In genomic region chr17:23725999-23726757, GRCm38 (mm10) we compare ENCODE assay signal across 8 mouse cellular contexts. TPM values are rescaled to one million over a fixed set of nuclear protein-coding genes. Genes with fewer than 3 reads are reported as not detected.
DNase-seq lines count a peak whose midpoint lies in the region; ATAC-seq and TF ChIP-seq lines count a peak whose summit lies in the region.

Gene Pkmyt1 (plus strand): TSS chr17:23726336.

- no peaks in the 10 kb centered on the region for H3K27me3 ChIP-seq in forebrain, embryonic 16.5 days (replicated peaks; ENCODE audit: control insufficient read depth, insufficient read depth, low read length)
- H3K27me3 ChIP-seq in lung, embryonic 14.5 days (ENCODE audit: insufficient read depth, low read length), result no peaks in the 10 kb centered on the region
- no peaks in the 10 kb centered on the region for H3K27me3 ChIP-seq in thymus, adult 2 months (ENCODE audit: control insufficient read depth, insufficient read depth, low read length)

- peak within 1 kb of the TSS; percentile 20; the same call in 1 of the 2 replicates for H3K27ac ChIP-seq in ES-E14 (ENCODE audit: insufficient read depth, low read depth, low read length, poor library complexity, severe bottlenecking)
- H3K27ac ChIP-seq in forebrain, embryonic 16.5 days (ENCODE audit: low read length), result peak within 1 kb of the TSS; percentile 34; the same call in 1 of the 2 replicates
- H3K27ac ChIP-seq in layer of hippocampus, adult 2 months, result peak within 1 kb of the TSS; percentile 81
- H3K27ac ChIP-seq in lung, embryonic 14.5 days (ENCODE audit: low read depth), result peak within 1 kb of the TSS; percentile 93
- H3K27ac ChIP-seq in olfactory bulb, adult 2 months (ENCODE audit: insufficient read depth, low read depth, low read length), result 0 out of 2 replicates have a peak within 1 kb of the TSS, but pooled peaks have one; percentile 10
- peak within 1 kb of the TSS; percentile 12; the same call in 1 of the 2 replicates for H3K27ac ChIP-seq in thymus, adult 2 months (ENCODE audit: control insufficient read depth, insufficient read depth, low read length)

- intact Hi-C loops in heart, postnatal 36 days (cut with DNase I), result loop anchor here (1.0 kb wide), 1 partner anchor 14 kb away; the partner anchor contains the start of gene Paqr4

- H3K4me3 ChIP-seq in ES-E14 (ENCODE audit: insufficient read depth in 1 of 2, low read depth in 1 of 2, low read length in 2 of 2, poor library complexity in 1 of 2, severe bottlenecking in 1 of 2), result peak within 1 kb of the TSS; percentile 87 to 90
- peak within 1 kb of the TSS; percentile 65 for H3K4me3 ChIP-seq in forebrain, embryonic 16.5 days (replicated peaks; ENCODE audit: low read length)
- H3K4me3 ChIP-seq in layer of hippocampus, adult 2 months, result peak within 1 kb of the TSS; percentile 79
- H3K4me3 ChIP-seq in lung, embryonic 14.5 days (ENCODE audit: low read depth, low read length), result peak within 1 kb of the TSS; percentile 77
- H3K4me3 ChIP-seq in olfactory bulb, adult 2 months (ENCODE audit: insufficient read depth, low read depth, low read length), result peak within 1 kb of the TSS; percentile 67
- peak within 1 kb of the TSS; percentile 73 for H3K4me3 ChIP-seq in thymus, adult 2 months (ENCODE audit: control insufficient read depth, insufficient read depth, low read length)

- no peaks in the 10 kb centered on the region for H3K36me3 ChIP-seq in ES-E14 (ENCODE audit: control insufficient read depth, insufficient read depth, low read length, poor library complexity, severe bottlenecking)
- no peaks in the 10 kb centered on the region for H3K36me3 ChIP-seq in forebrain, embryonic 16.5 days (ENCODE audit: control insufficient read depth, insufficient read depth)
- no peaks in the 10 kb centered on the region for H3K36me3 ChIP-seq in lung, embryonic 14.5 days (ENCODE audit: insufficient read depth)
- no peaks in the 10 kb centered on the region for H3K36me3 ChIP-seq in thymus, adult 2 months (ENCODE audit: control insufficient read depth, insufficient read depth, low read length)

- peak; percentile 74 for TF ChIP-seq POLR2A in olfactory bulb, adult 2 months (IDR thresholded peaks at IDR 0.05; ENCODE audit: insufficient read depth, low read depth, low read length)
- peak; percentile 73 for TF ChIP-seq POLR2A in thymus, adult 2 months (IDR thresholded peaks at IDR 0.05; ENCODE audit: control insufficient read depth, extremely low read depth, insufficient read depth, low read length, poor library complexity)

- 1% methylated on average over 68 of the region's 73 CpGs for WGBS in forebrain, embryonic 16.5 days
- 1% methylated on average over 71 of the region's 73 CpGs for WGBS in lung, embryonic 14.5 days
- under 1% methylated on average over 73 of the region's 73 CpGs for WGBS in olfactory bulb, adult 2 months
- WGBS in thymus, adult 2 months, result 2% methylated on average over 73 of the region's 73 CpGs

- peak; percentile 86 for DNase-seq in ES-E14 (ENCODE audit: low read depth, low spot score)
- peak; percentile 95 for DNase-seq in cerebellum, adult 11-12 months
- DNase-seq in heart, postnatal 36 days, result peak; percentile 96 to 97
- peak; percentile 94 for DNase-seq in layer of hippocampus, adult 2 months (ENCODE audit: low spot score in 2 of 2)
- peak; percentile 99 for DNase-seq in lung, embryonic 14.5 days
- DNase-seq in thymus, adult 2 months, result peak; percentile 96

- no peaks in the 10 kb centered on the region for H3K9me3 ChIP-seq in ES-E14 (ENCODE audit: control insufficient read depth, insufficient read depth, low read depth, low read length)
- H3K9me3 ChIP-seq in forebrain, embryonic 16.5 days (ENCODE audit: control insufficient read depth, low read length), result no peaks in the 10 kb centered on the region
- no peaks in the 10 kb centered on the region for H3K9me3 ChIP-seq in lung, embryonic 14.5 days (ENCODE audit: low read depth, low read length)

- in situ Hi-C loops in ES-E14 (cut with MboI; ENCODE audit: low sequenced_read_pairs in 2 of 2, unreplicated experiment in 2 of 2), result no loop called here

- peak within 1 kb of the TSS; percentile 84 for H3K9ac ChIP-seq in ES-E14 (ENCODE audit: insufficient read depth, low read depth, low read length, poor library complexity, severe bottlenecking)
- H3K9ac ChIP-seq in forebrain, embryonic 16.5 days (replicated peaks; ENCODE audit: low read depth, low read length), result peak within 1 kb of the TSS; percentile 55
- H3K9ac ChIP-seq in lung, embryonic 14.5 days, result peak within 1 kb of the TSS; percentile 74

- H3K4me2 ChIP-seq in forebrain, embryonic 16.5 days (ENCODE audit: low read length), result peak within 1 kb of the TSS; percentile 82
- peak within 1 kb of the TSS; percentile 71 for H3K4me2 ChIP-seq in lung, embryonic 14.5 days

- H3K4me1 ChIP-seq in ES-E14 (ENCODE audit: control insufficient read depth in 2 of 2, insufficient read depth in 2 of 2, low read length in 2 of 2, poor library complexity in 1 of 2), result peaks cover 2 to 5% of the 10 kb centered on the region in 2 experiments; a peak in 1 of 4 replicates
- H3K4me1 ChIP-seq in forebrain, embryonic 16.5 days (replicated peaks; ENCODE audit: control insufficient read depth, insufficient read depth, low read length), result peaks cover 6% of the 10 kb centered on the region; the same call in 1 of the 2 replicates
- no peaks in the 10 kb centered on the region for H3K4me1 ChIP-seq in lung, embryonic 14.5 days (ENCODE audit: insufficient read depth)
- H3K4me1 ChIP-seq in olfactory bulb, adult 2 months (ENCODE audit: control insufficient read depth, insufficient read depth, low read length), result peaks cover 6% of the 10 kb centered on the region; the same call in 1 of the 2 replicates
- H3K4me1 ChIP-seq in thymus, adult 2 months (replicated peaks; ENCODE audit: control insufficient read depth, insufficient read depth, low read length), result peaks cover 11% of the 10 kb centered on the region; the same call in 1 of the 2 replicates

- peak; percentile 96 for ATAC-seq in forebrain, embryonic 16.5 days
- peak; percentile 93 for ATAC-seq in lung, embryonic 14.5 days (ENCODE audit: insufficient read depth)

- peak; percentile 23 for TF ChIP-seq CTCF in layer of hippocampus, adult 2 months (conservative IDR thresholded peaks at IDR 0.05)
- no peak for TF ChIP-seq CTCF in lung, embryonic 14.5 days (IDR thresholded peaks at IDR 0.05; ENCODE audit: low read depth)
- TF ChIP-seq CTCF in olfactory bulb, adult 2 months (IDR thresholded peaks at IDR 0.05; ENCODE audit: insufficient read depth, low read depth, low read length), result no peak
- TF ChIP-seq CTCF in thymus, adult 2 months (IDR thresholded peaks at IDR 0.05; ENCODE audit: borderline replicate concordance, control insufficient read depth, extremely low read depth, insufficient read depth, low read length, poor library complexity), result peak; percentile 46; the same call in 1 of the 2 replicates

TF ChIP-seq in ES-E14, 5 proteins besides CTCF, POLR2A, EP300 and RAD21:
- no peak for TF ChIP-seq ZC3H11A (IDR thresholded peaks at IDR 0.05; ENCODE audit: borderline replicate concordance, low read depth, low read length)
- no peak for TF ChIP-seq ZNF384 (IDR thresholded peaks at IDR 0.05; ENCODE audit: low read depth, low read length)
- TF ChIP-seq HCFC1 (IDR thresholded peaks at IDR 0.05; ENCODE audit: borderline replicate concordance, insufficient read depth, low read length), result no peak
- TF ChIP-seq MAFK (IDR thresholded peaks at IDR 0.05; ENCODE audit: insufficient read depth, low read depth, low read length), result no peak
- TF ChIP-seq CHD2 (IDR thresholded peaks at IDR 0.05; ENCODE audit: low read depth, low read length), result no peak
TF ChIP-seq in ES-E14: peak in this region for 0.

RNA-seq across cellular contexts. Expression of gene Pkmyt1, which starts in this region (rescaled TPM):
- 24.1 and 41.3 TPM in 2 replicates for total RNA-seq in ES-E14 (2012; rRNA removed)
- polyA plus RNA-seq in forebrain, embryonic 16.5 days (2015; fragmentation: Nextera tagmentation; extraction: Ambion mirVana), result 22.3 and 25.0 TPM in 2 replicates
- total RNA-seq in heart, postnatal 36 days (2021), result 1 to 10 TPM; 1.2 to 1.6 TPM
- total RNA-seq in layer of hippocampus, adult 2 months (2021), result 1 to 10 TPM; 3.4 to 3.5 TPM
- 68.4 and 79.0 TPM in 2 replicates for polyA plus RNA-seq in lung, embryonic 14.5 days (2014; fragmentation: Nextera tagmentation; extraction: Ambion mirVana)
- polyA plus RNA-seq in olfactory bulb, adult 2 months (2012; ENCODE audit: insufficient read depth, insufficient read length, low replicate concordance, missing spikeins), result not detected in 2 replicates
- 145 and 182 TPM in 2 replicates for polyA plus RNA-seq in thymus, adult 2 months (2012; rRNA removed)

Comparison
In these comparisons a context has a peak if more than half of its experiments do, and no peak if none do; other contexts are left out.
1. Peak in every context shown above with its lines: DNase-seq, ATAC-seq, H3K4me3 ChIP-seq and H3K27ac ChIP-seq.
2. H3K27ac ChIP-seq: peak in every context shown above with its lines; median percentile 93 in lung, embryonic 14.5 days; 81 in layer of hippocampus, adult 2 months; 34 in forebrain, embryonic 16.5 days; 20 in ES-E14; 12 in thymus, adult 2 months; 10 in olfactory bulb, adult 2 months.
3. CTCF ChIP-seq: peak in layer of hippocampus, adult 2 months (single experiment) and thymus, adult 2 months (single experiment); none in lung, embryonic 14.5 days (single experiment) and olfactory bulb, adult 2 months (single experiment).